Mouse (Mus musculus): ENCODE data around the gene Thra.

Thra gene

DNA sequence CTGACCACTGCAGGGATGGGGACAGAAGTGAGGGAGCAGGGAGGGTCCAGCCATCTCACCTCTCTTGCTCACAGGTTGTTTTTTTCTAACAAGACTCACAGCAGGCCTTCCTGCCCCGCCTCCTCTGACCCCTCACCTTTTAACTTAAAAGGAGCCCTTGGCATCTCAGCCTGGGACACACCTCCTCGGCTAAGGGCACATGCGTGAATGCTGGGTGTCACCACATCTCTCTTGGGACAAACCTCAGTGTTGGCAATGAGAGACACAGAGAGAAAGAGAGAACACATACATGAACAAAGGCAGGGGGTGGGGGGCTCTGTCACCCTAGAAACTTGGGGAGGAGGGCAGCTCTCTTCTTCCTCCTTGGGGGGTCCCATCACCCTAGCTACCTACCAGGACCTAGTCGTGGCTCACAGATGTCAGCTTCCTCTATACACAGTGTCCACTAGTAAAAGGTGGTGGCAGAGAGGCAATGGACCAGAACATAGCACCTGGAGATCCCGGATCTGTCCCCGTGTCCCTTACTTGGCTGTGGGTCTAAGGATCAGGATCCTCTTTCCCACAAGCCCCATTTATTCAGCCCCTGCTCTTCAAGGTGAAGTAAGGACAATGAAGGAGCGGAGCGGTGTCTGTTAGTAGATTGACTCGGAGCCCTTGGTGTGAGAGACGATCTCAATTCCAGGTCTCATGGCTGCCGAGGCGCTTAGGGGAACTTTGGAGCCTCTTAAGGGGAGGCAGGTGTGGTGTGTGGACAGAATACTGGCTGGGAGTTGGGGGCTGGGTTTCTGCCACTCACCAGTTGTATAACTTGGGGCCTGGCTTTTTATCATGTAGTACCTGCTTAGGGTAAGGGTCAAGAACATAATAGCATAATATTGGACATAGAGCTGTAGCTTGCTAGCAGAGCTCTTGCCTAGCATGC is 5.8 kb downstream of the Thra start:
- no peak for DNase-seq

- peak; percentile 81 to 88 for DNase-seq
These were observed 6.6 kb downstream of the Thra start for GRCm38 (mm10) chr11:98746855-98747693.

- no peak for DNase-seq
These were observed 7.5 kb downstream of the Thra start for GRCm38 (mm10) chr11:98747804-98748505.

DNA sequence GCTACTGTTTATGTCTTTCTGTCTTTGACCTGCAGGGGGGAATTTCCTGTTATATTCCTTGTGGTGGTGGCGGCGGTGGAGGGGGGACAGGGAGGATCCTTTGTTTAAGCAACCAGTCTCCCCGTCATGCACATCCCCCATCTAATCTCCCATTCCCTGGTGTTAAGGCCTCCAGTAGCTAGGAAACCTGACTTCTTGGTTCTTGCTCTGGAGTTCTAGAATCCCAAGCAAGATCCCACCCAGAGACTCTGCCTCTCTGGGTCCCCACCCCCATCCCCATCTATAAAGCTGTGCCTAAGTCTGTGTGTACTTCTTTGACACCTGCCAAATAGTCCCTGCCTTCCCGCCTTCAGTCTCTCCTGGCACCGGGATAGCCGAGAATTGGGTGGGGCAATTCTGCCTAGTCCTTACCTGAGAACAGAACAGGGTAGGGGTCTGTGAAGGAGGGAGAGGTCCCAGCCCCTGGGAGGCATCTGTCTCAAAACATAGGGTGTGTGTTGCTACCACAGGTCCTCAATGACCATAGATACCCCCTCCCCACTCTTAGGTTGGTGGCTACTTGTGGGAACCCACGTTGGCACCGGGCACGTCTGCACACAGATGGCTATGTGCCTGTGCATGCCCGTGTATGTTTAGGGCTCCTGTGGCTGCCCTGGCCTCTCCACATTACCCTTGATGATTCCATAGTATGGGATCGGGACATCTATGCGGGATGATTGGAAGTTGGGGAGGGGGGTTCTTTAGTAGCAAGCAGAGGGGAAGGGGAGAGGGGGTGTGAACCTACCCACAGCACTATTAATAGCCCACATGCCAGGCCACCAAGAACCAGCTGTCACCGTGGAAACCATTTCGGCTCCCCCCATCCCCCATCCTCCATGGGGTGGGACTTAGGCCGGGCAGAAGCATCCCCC is 8.3 kb downstream of the Thra start:
- peak; percentile 48 to 64 for DNase-seq

GRCm38 (mm10) chr11:98749716-98750115 is 9.3 kb downstream of the Thra start:
- peak; percentile 47 to 56 for DNase-seq

DNA sequence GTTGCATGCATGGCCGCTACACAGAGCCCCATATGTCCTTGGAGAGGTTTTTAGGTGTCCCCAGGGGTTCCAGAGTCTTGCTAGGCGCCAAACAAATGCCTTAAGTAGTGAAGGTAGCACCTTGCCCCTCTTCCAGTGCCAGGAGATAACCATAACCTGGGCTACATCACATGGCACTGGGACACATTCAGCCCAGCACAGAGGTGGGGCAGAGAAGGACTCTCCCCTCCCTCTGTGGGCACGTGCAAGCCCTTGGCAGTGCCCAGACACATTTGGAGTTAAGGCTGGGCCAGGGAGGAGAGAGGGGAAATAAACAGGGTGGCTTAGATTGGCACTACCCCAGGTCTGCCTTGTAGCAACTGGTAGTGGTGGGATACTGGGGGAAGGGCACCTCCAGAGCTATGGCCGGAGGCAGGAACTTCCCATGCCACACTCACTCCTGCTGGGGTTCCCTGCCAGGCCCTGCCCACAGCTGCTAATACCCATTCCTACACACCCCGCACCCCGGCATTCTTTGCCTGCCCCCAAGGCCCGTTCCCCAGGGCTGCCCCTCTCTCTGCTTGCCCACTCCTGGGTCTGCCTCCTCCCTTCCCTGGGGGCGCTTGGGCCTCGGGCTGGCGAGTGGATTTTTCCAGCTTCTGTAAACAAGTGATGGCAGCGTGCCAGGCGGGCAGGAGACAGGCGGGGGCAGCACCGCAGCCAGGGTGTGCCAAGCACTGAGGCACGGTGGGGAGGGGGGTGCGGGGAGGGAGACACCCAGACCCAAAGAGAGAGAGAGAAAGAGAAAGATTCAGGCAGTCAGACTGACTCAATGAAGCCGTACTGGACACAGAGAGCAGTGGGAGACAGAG is 10.1 kb downstream of the Thra start:
- peak; percentile 87 to 93 for DNase-seq

DNA sequence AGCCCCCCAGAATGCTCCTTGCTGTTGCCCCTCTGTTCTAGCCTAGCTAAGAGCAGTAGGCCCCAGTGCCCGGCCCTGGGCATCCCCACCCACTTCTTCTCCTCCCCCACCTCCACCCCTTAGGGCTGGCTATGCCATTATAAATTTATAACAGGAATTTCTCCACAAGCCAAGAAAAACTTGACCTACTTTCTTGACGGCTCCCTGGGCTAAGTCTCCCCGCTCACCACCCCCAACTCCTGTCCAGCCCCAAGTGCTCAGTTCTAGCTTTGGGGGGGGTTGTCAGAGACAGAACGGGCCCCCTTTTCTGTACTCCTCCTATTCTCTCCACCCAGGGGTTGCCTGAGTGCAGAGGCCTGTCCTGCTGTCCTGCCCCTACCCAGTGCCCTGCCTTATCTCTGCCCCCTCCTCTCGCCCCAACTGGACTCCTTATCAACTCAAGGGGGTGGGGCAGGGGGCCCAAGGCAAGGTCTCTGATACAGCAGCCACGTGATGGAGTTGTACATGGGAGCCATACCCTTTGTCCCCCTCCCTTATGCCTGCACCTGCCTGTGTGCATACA is 10.9 kb downstream of the Thra start:
- peak in 1 of 2 experiments; percentile 46 for DNase-seq

- peak in 1 of 2 experiments; percentile 17 for DNase-seq
These were observed 12.2 kb downstream of the Thra start for GRCm38 (mm10) chr11:98752562-98753140.

DNA sequence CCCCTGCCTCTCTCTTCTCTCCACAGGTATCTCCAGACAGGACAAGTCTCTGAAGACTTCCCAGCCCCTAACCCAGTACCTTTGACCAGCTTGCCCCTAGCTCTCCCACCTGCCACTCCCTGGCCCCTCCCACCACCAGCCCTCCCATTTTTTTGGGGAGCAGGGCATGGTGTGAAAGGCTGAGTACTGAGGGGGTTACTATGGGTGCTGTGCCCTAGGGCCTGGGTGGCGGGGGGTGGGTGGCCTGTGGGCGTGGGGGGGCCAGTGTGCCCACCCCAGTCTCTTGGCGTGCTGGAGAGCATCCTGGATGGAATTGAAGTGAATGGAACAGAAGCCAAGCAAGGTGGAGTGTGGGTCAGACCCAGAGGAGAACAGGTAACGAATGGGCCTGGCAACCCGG is 12.8 kb downstream of the Thra start:
- DNase-seq: peak in 1 of 2 experiments; percentile 2

DNA sequence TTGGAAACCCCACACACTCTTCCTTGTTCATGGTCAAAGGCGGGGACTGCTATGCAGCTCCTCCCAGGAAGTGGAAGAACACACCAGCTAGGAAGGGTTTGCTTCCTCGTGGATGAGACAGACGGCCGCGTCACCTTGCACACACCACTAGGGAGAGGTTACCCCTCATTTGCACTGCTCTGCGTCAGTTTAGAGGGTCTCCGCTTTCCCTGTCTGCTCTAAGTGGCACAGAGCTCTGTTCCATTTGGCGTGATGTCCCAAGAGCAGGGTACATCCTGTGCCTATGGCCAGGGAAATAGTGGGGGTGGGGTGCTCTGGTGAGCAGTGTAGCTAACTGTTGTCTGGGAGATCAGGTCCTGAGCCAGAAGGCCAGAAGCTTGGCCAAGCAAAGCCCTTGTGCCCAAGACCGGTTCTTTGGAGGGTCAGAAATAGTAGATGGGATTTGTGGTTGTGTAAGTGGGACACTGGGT is 13.7 kb downstream of the Thra start:
- no peak for DNase-seq

DNA sequence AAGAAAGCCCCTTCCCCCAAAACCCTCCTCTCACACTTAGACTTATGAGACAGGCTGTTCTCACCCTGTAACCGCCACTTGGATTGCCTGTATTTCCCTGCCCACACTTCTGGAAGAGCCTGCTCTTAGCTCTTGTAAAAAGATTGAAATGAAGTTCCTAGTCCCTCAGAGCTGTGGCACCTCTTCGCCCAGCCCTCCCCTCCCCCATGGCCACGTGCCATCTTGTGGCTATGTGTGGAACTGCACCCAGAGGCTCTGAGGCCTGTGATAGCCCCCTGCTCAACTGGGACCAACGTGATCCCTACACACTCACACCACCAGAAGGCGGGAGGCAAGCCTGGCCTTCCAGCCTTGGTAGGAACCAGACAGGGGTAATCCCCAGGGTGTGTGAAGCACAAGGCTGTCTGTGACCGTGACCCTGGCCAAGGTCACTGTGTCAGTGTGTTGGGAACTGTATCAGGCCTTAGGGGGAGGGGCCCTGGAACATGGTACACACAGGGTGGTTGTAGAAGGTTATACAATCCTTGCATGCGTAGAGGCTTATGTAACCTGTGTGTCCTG is 14.3 kb downstream of the Thra start:
- DNase-seq: peak; percentile 86 to 90

- DNase-seq: no peak
These were observed 15.4 kb downstream of the Thra start for GRCm38 (mm10) chr11:98755726-98756380.

DNA sequence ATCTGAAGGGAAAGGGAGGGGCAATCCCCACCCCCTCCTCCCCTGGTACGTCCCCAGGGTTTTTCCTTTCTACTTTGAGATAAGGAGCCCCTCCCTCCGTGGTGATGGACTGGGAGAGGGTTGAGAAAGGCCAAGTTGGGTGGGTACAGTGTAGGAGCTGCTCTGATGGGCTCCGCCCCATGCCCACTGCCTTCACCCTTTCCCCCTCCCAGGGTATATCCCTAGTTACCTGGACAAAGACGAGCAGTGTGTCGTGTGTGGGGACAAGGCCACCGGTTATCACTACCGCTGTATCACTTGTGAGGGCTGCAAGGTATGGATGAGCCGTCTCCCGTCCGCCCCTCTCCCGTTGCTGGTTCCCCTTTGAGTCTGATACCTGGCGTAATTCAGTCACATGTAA is 16.3 kb downstream of the Thra start:
- no peak for DNase-seq

GRCm38 (mm10) chr11:98761939-98762338 is 21.5 kb downstream of the Thra start:
- no peak for DNase-seq

DNA sequence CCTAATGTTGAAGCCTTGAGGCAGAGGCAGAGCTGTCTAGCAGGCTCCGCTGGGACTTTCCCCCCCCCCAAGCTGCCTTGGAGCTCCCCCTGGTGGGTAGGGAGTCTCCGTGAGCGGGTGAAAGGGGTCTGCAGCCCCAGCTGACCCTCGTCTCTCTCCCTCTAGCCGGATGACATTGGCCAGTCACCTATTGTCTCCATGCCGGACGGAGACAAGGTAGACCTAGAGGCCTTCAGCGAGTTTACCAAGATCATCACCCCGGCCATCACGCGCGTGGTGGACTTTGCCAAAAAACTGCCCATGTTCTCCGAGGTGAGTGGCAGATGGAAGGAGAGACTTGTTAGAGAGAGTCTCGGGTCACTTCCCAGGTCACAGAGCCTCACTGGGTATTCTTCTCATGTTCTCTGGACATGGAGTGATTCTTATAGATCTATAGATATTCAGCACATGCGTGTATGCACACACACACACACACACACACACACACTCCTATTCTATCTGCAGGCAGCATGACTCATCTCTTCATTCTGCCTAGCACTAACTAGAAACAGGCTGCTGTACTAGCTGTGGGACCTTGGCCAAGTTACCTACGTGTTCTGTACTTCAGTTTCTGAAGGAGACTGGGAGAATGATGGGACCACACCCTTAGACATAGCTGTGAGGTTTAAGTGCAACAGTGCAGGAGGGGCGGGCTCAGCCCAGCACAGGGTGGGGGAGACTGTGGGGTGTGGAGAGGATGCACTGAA is 22.5 kb downstream of the Thra start:
- DNase-seq: peak; percentile 58 to 63

- no peak for DNase-seq
These were observed 23.0 kb downstream of the Thra start for GRCm38 (mm10) chr11:98763502-98763861.

DNA sequence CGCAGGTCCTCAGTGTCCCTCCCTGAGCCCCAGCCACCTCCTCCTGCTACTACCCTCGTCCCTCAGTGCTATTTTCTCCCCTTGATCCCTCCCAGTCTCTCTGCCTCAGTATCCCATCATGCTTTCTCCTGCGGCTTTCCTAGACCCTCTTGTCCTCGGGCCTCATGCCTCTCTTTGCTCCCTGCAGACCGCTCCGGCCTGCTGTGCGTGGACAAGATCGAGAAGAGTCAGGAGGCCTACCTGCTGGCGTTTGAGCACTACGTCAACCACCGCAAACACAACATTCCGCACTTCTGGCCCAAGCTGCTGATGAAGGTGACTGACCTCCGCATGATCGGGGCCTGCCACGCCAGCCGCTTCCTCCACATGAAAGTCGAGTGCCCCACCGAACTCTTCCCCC is 23.7 kb downstream of the Thra start:
- no peak for DNase-seq

DNA sequence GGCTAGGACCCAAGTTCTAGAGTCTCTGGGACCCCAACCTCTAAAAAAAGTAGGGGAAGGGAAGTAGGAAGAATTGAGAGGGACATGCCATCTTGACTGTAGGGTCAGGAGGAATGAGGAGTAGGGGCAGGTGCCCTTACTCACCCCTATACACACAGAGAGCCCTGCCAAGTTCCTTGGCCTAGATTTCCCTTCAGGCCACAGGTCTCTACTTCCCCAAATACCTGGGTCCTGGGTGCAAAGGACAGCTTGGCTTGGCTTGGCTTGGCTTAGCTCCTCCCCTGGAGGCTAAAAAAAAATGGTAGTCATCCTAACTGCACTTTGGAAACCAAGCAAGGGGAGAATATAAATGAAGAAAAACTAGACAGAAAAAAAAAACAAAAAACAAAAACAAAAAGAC is 24.3 kb downstream of the Thra start:
- DNase-seq: no peak

All from kidney, postnatal 4 days (tissue).